Mouse (Mus musculus): Measurements from ENCODE around the gene Nell2.

Gene Nell2

GRCm38 (mm10) chr15:95101522-95101921 is 426.8 kb downstream of the Nell2 start:
- no peak for DNase-seq (ENCODE audit: low spot score in 2 of 2)

GRCm38 (mm10) chr15:95100133-95100532 is 428.2 kb downstream of the Nell2 start:
- peak in 1 of 2 experiments; percentile 32 for DNase-seq (ENCODE audit: low spot score in 2 of 2)

- DNase-seq (ENCODE audit: low spot score in 2 of 2) = no peak
Measured at GRCm38 (mm10) chr15:95085962-95086361, 442.4 kb downstream of the Nell2 start.

GRCm38 (mm10) chr15:95081654-95082053 is 446.7 kb downstream of the Nell2 start:
- DNase-seq (ENCODE audit: low spot score in 2 of 2) = no peak

- peak; percentile 35 to 76 for DNase-seq (ENCODE audit: low spot score in 2 of 2)
Measured at GRCm38 (mm10) chr15:95075356-95075755, 453.0 kb downstream of the Nell2 start.

- DNase-seq (ENCODE audit: low spot score in 2 of 2) = peak in 1 of 2 experiments; percentile 26
Measured at GRCm38 (mm10) chr15:95070881-95071280, 457.5 kb downstream of the Nell2 start.

- no peak for DNase-seq (ENCODE audit: low spot score in 2 of 2)
Measured at GRCm38 (mm10) chr15:95068799-95069198, 459.6 kb downstream of the Nell2 start.

- no peak for DNase-seq (ENCODE audit: low spot score in 2 of 2)
Measured at GRCm38 (mm10) chr15:95068023-95068422, 460.3 kb downstream of the Nell2 start.

- no peak for DNase-seq (ENCODE audit: low spot score in 2 of 2)
Measured at GRCm38 (mm10) chr15:95055081-95055650, 473.2 kb downstream of the Nell2 start.

- DNase-seq (ENCODE audit: low spot score in 2 of 2) = no peak
Measured at GRCm38 (mm10) chr15:95049171-95049729, 479.1 kb downstream of the Nell2 start.

- DNase-seq (ENCODE audit: low spot score in 2 of 2) = no peak
Measured at GRCm38 (mm10) chr15:95047486-95047885, 480.9 kb downstream of the Nell2 start.

GRCm38 (mm10) chr15:95044011-95044410 is 484.3 kb downstream of the Nell2 start:
- DNase-seq (ENCODE audit: low spot score in 2 of 2) = peak in 1 of 2 experiments; percentile 51

GRCm38 (mm10) chr15:95042437-95042836 is 485.9 kb downstream of the Nell2 start:
- no peak for DNase-seq (ENCODE audit: low spot score in 2 of 2)

- DNase-seq (ENCODE audit: low spot score in 2 of 2) = no peak
Measured at GRCm38 (mm10) chr15:95029487-95029875, 498.9 kb downstream of the Nell2 start.

- no peak for DNase-seq (ENCODE audit: low spot score in 2 of 2)
Measured at GRCm38 (mm10) chr15:95028862-95029486, 499.4 kb downstream of the Nell2 start.

Measured in left cerebral cortex, adult 9 months (tissue).